Mouse (Mus musculus) forebrain, embryonic 11.5 days (tissue): ENCODE results near the gene Smbd1. TPM values are rescaled to one million over a fixed set of nuclear protein-coding genes. Genes with fewer than 3 reads are reported as not detected.

ENCODE experiments used
- ATAC-seq: fragments of 200-750 bp; cut with Nextera tagmentation; replicated peaks from 2 replicates; pipeline ENCODE4 v1.8.0; 2017; ENCODE audit warnings: moderate TSS enrichment; ENCODE audit not compliant: low FRiP score
- DNase-seq: peaks from one replicate; pipeline ENCODE4 v3.0.0-alpha.2; 2017; ENCODE audit warnings: low spot score
- H3K27ac ChIP-seq: fragments of 300-500 bp; sonication (generic); 2 replicates; pipeline ENCODE4 v1.5.1; 2014; ENCODE audit warnings: low read depth, low read length
- H3K27me3 ChIP-seq: fragments of 300-500 bp; sonication (generic); 2 replicates; pipeline ENCODE4 v1.6.1; 2014; ENCODE audit warnings: mild to moderate bottlenecking, low read length, mixed read lengths; ENCODE audit not compliant: control insufficient read depth, insufficient read depth
- H3K36me3 ChIP-seq: fragments of 300-500 bp; sonication (generic); 2 replicates; pipeline ENCODE4 v1.6.1; 2014; ENCODE audit warnings: mild to moderate bottlenecking, low read length, moderate library complexity, mixed read lengths; ENCODE audit not compliant: control insufficient read depth, insufficient read depth
- H3K4me1 ChIP-seq: fragments of 300-500 bp; sonication (generic); replicated peaks from 2 replicates; pipeline ENCODE4 v1.6.1; 2014; ENCODE audit warnings: low read length, mixed read lengths; ENCODE audit not compliant: control insufficient read depth, insufficient read depth
- H3K4me2 ChIP-seq: fragments of 300-500 bp; sonication (generic); 2 replicates; pipeline ENCODE4 v1.6.1; 2014; ENCODE audit warnings: low read depth, mild to moderate bottlenecking, low read length, moderate library complexity, mixed read lengths; ENCODE audit not compliant: severe bottlenecking
- H3K4me3 ChIP-seq: fragments of 300-500 bp; sonication (generic); 2 replicates; pipeline ENCODE4 v1.5.1; 2014; ENCODE audit warnings: low read depth, low read length
- H3K9ac ChIP-seq: fragments of 300-500 bp; sonication (generic); 2 replicates; pipeline ENCODE4 v1.6.1; 2014; ENCODE audit warnings: low read length
- H3K9me3 ChIP-seq: fragments of 300-500 bp; sonication (generic); 2 replicates; pipeline ENCODE4 v1.6.1; 2016; ENCODE audit warnings: low read length, mixed read lengths; ENCODE audit not compliant: control insufficient read depth
- WGBS: fragments of 180-500 bp; shearing (Covaris S2); extraction: QIAGEN DNeasy Blood & Tissue Kit; methylation state at CpG from one replicate; pipeline ENCODE4 v1.1.7; 2014; 5-methylcytosine and 5-hydroxymethylcytosine counted together
- polyA plus RNA-seq: library from polyadenylated mRNA; unstranded; fragments of >200 nt; fragmentation: Nextera tagmentation; extraction: Ambion mirVana; gene quantifications from 2 replicates; pipeline ENCODE4 v1.2.1, GENCODE M21; 2014

The Smbd1 gene
- polyA plus RNA-seq, 1 experiment from 2014 or later: not detected

DNA sequence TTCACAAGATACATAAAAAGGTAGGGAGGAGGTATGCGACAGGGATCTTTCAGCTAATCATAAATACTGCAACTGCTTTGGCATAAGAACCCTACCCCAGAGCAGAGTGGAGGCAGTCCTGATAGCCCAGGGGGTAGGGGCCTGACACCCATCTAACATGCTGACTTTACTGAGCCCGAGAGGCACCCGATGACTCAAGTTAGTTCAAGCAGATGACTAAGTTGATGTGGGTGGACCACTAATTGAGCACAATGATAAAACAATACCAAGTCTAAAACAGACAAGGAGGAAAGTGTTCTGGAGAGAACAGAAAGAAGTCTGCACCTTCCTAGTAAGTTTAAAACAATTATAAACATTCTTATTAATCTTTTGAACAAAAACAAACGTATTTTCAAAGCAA, 21.2 kb upstream of the Smbd1 start:
- H3K4me2 ChIP-seq: no peak overlapping the region
- no peaks in the 10 kb centered on the region for H3K9me3 ChIP-seq
- DNase-seq (no peak), ATAC-seq (no peak)
- no peak overlapping the region for H3K4me3 ChIP-seq
- H3K27me3 ChIP-seq: no peaks in the 10 kb centered on the region
- H3K27ac ChIP-seq: no peak overlapping the region
- WGBS: 84% methylated on average over 4 of the region's 4 CpGs
- no peaks in the 10 kb centered on the region for H3K4me1 ChIP-seq
- no peak overlapping the region for H3K9ac ChIP-seq
- H3K36me3 ChIP-seq: peaks cover 1% of the 10 kb centered on the region; the same call in 1 of the 2 replicates

DNA sequence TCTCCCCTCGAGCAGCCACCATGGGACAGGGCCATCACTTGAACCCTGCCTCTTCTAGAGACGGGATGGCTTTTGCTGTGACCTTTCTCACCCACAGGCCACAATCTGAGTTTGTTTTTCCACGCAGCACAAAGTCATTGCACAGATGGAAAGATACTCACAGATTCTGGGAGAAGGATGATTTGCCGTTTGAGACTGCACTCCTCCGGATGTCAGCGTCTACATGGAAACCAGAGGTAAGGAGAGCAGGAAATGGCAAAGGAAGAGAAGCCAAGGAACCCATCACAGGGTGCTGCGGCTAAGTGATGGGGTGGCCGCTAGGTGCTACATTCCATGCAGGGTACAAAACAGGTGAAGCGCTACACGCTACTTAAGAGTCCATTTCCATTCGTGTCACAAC, 18.8 kb upstream of the Smbd1 start:
- WGBS: 93% methylated on average over 11 of the region's 11 CpGs
- DNase-seq: no peak
- H3K36me3 ChIP-seq: peaks cover 9% of the 10 kb centered on the region; the same call in 1 of the 2 replicates
- H3K27me3 ChIP-seq: no peaks in the 10 kb centered on the region
- H3K9me3 ChIP-seq: no peaks in the 10 kb centered on the region
- no peaks in the 10 kb centered on the region for H3K4me1 ChIP-seq
- no peak overlapping the region for H3K4me3 ChIP-seq
- no peak for ATAC-seq
- no peak overlapping the region for H3K27ac ChIP-seq
- no peak overlapping the region for H3K9ac ChIP-seq
- H3K4me2 ChIP-seq: no peak overlapping the region

DNA sequence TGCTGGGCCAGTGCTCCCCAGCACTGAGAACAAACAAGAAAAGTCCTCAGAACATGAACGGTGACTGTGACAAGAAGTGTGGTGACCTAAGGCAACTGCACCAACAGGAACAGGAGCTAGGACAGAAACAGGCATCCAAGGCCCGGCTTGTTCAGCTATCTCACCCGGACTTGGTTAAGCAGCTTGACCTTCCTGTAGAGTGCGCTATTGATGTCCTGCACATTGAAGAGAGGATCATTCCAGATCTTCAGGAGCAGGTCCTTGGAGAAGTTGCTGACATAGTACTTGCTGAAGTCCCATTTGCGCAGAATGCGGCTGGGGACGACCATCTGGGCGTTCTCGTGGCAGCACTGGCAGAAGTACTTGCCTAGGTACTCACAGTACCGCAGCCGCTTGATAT, 16.2 kb upstream of the Smbd1 start:
- no peaks in the 10 kb centered on the region for H3K27me3 ChIP-seq
- no peak overlapping the region for H3K4me2 ChIP-seq
- 96% methylated on average over 11 of the region's 11 CpGs for WGBS
- H3K9ac ChIP-seq: no peak overlapping the region
- peaks cover 10% of the 10 kb centered on the region; the same call in 1 of the 2 replicates for H3K36me3 ChIP-seq
- no peak overlapping the region for H3K4me3 ChIP-seq
- H3K27ac ChIP-seq: no peak overlapping the region
- DNase-seq (no peak), ATAC-seq (no peak)
- no peaks in the 10 kb centered on the region for H3K4me1 ChIP-seq
- H3K9me3 ChIP-seq: no peaks in the 10 kb centered on the region

DNA sequence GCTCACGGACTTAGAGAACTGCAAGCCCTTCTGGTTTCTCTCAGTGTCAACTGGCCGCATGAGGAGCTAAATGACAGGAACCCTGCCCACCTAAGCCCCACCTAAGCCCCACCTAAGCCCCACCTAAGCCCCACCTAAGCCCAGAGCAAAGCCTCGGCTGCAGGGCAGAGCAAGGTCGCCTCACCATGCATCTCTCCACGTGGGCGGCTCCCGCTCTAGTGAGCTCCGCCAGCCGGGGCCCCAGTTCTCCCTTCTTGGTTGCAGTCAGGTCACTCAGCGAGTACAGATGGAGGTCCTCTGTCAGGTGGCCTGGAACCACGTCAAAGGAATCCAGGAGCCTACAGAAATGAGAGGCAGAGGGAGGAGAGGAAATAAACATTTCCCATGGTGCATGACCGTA, 15.1 kb upstream of the Smbd1 start:
- Histone ChIP-seq H3K36me3 (peaks cover 10% of the 10 kb centered on the region; the same call in 1 of the 2 replicates), H3K9me3 (no peaks in the 10 kb centered on the region), H3K4me3 (no peak overlapping the region), H3K4me2 (no peak overlapping the region), H3K9ac (no peak overlapping the region), H3K27me3 (no peaks in the 10 kb centered on the region), H3K4me1 (no peaks in the 10 kb centered on the region), H3K27ac (no peak overlapping the region)
- ATAC-seq: no peak
- no peak for DNase-seq
- WGBS: 89% methylated on average over 12 of the region's 12 CpGs

DNA sequence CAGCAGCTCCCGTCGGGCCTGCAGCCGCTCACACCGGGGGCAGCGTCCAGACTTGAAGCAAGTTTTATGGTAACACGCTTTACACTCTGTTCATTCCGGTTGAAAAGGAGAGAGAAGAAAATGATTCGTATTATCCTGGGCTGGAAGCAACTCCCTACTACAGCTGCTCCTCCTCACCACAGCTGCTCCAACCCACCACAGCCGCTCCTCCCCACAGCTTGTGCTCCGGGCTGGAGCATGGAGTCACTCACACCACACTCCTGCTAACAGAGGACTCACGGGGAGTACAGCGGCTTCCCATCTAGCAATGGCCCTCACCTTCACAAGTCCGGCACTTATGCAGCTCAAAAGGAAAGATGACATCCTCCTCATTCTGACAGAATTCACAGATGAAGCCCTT, 13.8 kb upstream of the Smbd1 start:
- H3K9me3 ChIP-seq: no peaks in the 10 kb centered on the region
- H3K4me2 ChIP-seq: no peak overlapping the region
- H3K4me3 ChIP-seq: no peak overlapping the region
- H3K4me1 ChIP-seq: no peaks in the 10 kb centered on the region
- peaks cover 10% of the 10 kb centered on the region; the same call in 1 of the 2 replicates for H3K36me3 ChIP-seq
- no peak overlapping the region for H3K27ac ChIP-seq
- H3K9ac ChIP-seq: no peak overlapping the region
- 96% methylated on average over 13 of the region's 13 CpGs for WGBS
- H3K27me3 ChIP-seq: no peaks in the 10 kb centered on the region
- DNase-seq (no peak), ATAC-seq (no peak)

DNA sequence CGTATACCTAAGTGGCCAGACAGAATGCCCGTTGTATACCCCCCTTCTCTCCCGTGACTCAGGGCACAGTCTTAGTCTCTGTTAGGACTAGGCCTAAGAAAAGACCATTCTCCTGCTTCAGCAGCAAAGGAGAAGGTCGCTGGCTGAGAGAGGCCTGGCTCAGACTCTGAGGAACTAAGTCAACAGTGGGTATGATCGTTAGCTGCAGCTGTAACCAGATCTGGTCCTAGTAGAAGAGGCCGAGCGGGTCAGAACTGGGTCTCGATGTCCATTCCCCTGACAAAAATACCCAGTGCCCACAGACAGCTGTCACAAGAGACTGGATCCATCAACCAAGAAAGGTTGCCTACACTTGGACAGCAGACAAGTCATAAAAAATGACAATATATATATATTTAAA, 13.2 kb upstream of the Smbd1 start:
- 94% methylated on average over 8 of the region's 8 CpGs for WGBS
- H3K9me3 ChIP-seq: no peaks in the 10 kb centered on the region

DNA sequence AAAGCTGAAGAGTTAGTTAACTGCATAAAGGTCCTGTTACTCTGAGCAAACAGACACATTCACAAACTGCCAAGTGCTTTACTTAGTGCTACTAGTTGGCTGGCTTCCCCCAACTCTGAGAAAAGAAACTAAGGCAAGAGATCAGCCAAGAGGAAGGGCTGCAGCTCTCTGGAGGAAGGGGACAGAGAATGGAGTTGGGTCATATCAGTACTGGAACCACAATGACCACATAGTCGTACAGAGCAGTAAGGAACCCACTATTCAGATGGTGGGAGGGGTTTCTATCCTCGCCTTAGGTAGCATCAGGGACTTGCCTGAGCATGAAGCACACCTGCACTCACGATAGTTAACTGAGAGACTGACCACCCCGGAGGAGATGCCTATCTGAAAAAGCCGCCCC, 12.6 kb upstream of the Smbd1 start:
- no peak overlapping the region for H3K9ac ChIP-seq
- no peaks in the 10 kb centered on the region for H3K27me3 ChIP-seq
- DNase-seq (no peak), ATAC-seq (no peak)
- H3K36me3 ChIP-seq: peaks cover 10% of the 10 kb centered on the region; the same call in 1 of the 2 replicates
- no peaks in the 10 kb centered on the region for H3K9me3 ChIP-seq
- no peak overlapping the region for H3K27ac ChIP-seq
- H3K4me2 ChIP-seq: no peak overlapping the region
- H3K4me3 ChIP-seq: no peak overlapping the region
- 89% methylated on average over 5 of the region's 5 CpGs for WGBS
- no peaks in the 10 kb centered on the region for H3K4me1 ChIP-seq

More for the DNA sequence above, 13.2 kb upstream of the Smbd1 start:
- H3K36me3 ChIP-seq: peaks cover 10% of the 10 kb centered on the region; the same call in 1 of the 2 replicates
- no peak for ATAC-seq
- H3K4me3 ChIP-seq: no peak overlapping the region
- DNase-seq: no peak
- H3K27ac ChIP-seq: no peak overlapping the region
- H3K27me3 ChIP-seq: no peaks in the 10 kb centered on the region
- no peak overlapping the region for H3K9ac ChIP-seq
- H3K4me2 ChIP-seq: no peak overlapping the region
- no peaks in the 10 kb centered on the region for H3K4me1 ChIP-seq

DNA sequence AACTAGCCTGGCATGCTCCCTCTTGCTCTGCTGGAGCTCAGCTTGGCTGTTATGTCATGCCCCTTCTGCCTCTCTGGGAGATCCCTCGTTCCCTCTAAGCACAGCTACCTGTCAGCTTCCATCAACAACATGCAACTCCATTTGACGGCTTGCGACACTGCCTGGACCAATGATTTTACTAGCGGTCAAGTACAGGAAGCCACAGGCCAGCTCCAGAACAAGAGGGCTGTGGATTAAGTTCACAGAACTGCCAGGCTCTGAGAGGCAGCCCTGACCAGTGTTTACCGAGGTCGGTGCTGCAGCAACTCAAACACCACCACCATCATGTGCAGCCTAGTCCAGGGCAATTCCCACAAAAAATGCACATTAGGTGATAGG, 12.2 kb upstream of the Smbd1 start:
- Histone ChIP-seq H3K9ac (no peak overlapping the region), H3K36me3 (peaks cover 10% of the 10 kb centered on the region; the same call in 1 of the 2 replicates), H3K4me2 (no peak overlapping the region), H3K9me3 (no peaks in the 10 kb centered on the region), H3K4me3 (no peak overlapping the region), H3K27me3 (no peaks in the 10 kb centered on the region), H3K27ac (no peak overlapping the region), H3K4me1 (no peaks in the 10 kb centered on the region)
- no peak for ATAC-seq
- 91% methylated on average over 6 of the region's 6 CpGs for WGBS
- DNase-seq: no peak

DNA sequence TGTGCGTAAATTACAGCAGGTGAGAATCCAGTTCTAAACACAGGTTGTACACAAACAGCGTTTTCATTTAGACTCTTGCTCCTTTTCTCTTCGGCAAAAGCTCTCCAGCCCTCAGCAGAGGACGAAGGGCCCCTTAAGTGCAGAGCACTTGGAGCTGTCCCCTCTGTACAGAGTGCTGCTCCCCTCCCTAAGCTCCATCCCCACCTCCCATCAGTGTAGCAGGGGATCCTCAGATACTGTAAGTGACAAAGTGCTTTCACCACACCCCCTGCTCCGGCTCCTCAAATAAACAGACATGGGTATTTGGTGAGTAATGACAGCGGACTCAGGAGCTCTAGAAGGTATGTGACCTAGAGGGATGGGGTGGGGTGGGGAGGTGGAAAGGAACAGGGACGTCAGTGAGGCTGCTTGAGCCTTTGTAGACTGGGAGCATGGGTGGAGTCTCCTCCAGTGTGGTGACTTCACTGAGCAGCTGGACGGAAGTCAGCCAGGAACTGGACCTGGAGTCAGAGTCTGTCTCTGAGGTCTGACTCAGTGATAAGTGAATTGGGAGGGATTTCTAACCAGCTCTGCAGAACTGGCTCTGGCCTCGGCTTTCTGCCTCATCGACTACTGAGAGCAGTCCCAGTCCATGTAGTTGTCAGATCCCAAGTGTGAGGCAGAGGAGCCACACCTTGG, 11.6 kb upstream of the Smbd1 start:
- H3K36me3 ChIP-seq: peaks cover 10% of the 10 kb centered on the region; the same call in 1 of the 2 replicates

More for the DNA sequence above, 11.6 kb upstream of the Smbd1 start:
- H3K27me3 ChIP-seq: no peaks in the 10 kb centered on the region
- no peak overlapping the region for H3K9ac ChIP-seq
- no peak for DNase-seq
- no peak overlapping the region for H3K4me2 ChIP-seq
- no peak for ATAC-seq
- no peaks in the 10 kb centered on the region for H3K9me3 ChIP-seq
- WGBS: 81% methylated on average over 10 of the region's 10 CpGs
- H3K4me1 ChIP-seq: no peaks in the 10 kb centered on the region
- H3K4me3 ChIP-seq: no peak overlapping the region
- no peak overlapping the region for H3K27ac ChIP-seq
